Comparison of ENCODE assay signal across 18 mouse cellular contexts in the genomic region with DNA sequence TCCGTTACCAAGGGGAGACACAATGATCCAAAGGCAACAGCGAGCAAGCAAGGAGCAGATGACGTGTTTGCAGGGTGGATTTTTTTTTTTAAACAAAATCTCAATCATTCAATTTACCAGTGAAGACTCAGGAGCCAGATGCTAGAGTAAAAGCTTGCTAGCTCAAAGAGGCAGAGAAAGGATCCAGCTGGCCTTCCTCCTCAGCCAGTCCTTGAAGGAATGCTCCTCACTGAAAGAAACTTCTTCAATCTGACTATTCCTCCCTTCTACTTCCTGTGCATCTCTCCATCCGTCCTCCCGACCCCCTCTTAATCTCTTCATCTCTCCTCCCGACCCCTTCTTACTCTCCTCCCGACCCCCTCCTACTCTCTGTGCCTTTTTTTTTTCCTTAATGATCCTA. TPM values are rescaled to one million over a fixed set of nuclear protein-coding genes. Genes with fewer than 3 reads are reported as not detected.
DNase-seq lines count a peak whose midpoint lies in the region; ATAC-seq and TF ChIP-seq lines count a peak whose summit lies in the region.
"Had no signal": no experiment of that assay in that cellular context is flagged by ENCODE, and none has a peak within 500 bp of the region (broad histone marks: within the 10 kb centered on the region; RNA-seq: fewer than 3 reads in every experiment).

No protein-coding gene starts in this region.

- TF ChIP-seq CTCF in lung, postnatal 0 days (IDR thresholded peaks at IDR 0.05) = no peak

- peak; percentile 21 to 29 for DNase-seq in heart, postnatal 10 days
- DNase-seq in heart, postnatal 4 days = no peak
- peak; percentile 40 for DNase-seq in lung, postnatal 0 days (ENCODE audit: low spot score)
- DNase-seq in lung, postnatal 4 days = no peak
- DNase-seq in cerebellum, adult 18-20 months = no peak
- no peak for DNase-seq in cerebellum, adult 11 months
- DNase-seq: adrenal gland, postnatal 10 days; cerebellum, adult 11-12 months; cerebellum, adult 9-11 months; cerebellum, postnatal 36 days; forebrain, postnatal 0 days; gastrocnemius, postnatal 14 days had no signal

- no peaks in the 10 kb centered on the region for H3K27me3 ChIP-seq in lung, postnatal 0 days (replicated peaks; ENCODE audit: insufficient read depth, low read length)
- no peaks in the 10 kb centered on the region for H3K27me3 ChIP-seq in stomach, embryonic 14.5 days (ENCODE audit: control insufficient read depth, insufficient read depth, low read length)
- H3K27me3 ChIP-seq: forebrain, embryonic 13.5 days; heart, embryonic 12.5 days; hindbrain, embryonic 13.5 days had no signal

- no peaks in the 10 kb centered on the region for H3K9me3 ChIP-seq in lung, postnatal 0 days (ENCODE audit: low read length)
- no peaks in the 10 kb centered on the region for H3K9me3 ChIP-seq in stomach, embryonic 14.5 days (ENCODE audit: control insufficient read depth, low read depth, low read length)
- H3K9me3 ChIP-seq: embryonic facial prominence, embryonic 10.5 days; forebrain, embryonic 13.5 days; heart, embryonic 12.5 days; hindbrain, embryonic 13.5 days had no signal

- H3K4me2 ChIP-seq in lung, postnatal 0 days (replicated peaks; ENCODE audit: low read depth, low read length) = no peak overlapping the region
- no peak overlapping the region for H3K4me2 ChIP-seq in stomach, embryonic 14.5 days (replicated peaks; ENCODE audit: low read depth, low read length)
- H3K4me2 ChIP-seq: forebrain, embryonic 13.5 days; heart, embryonic 12.5 days; hindbrain, embryonic 13.5 days had no signal

- 0 out of 2 replicates have a peak, but pooled peaks have one; percentile 47 for ATAC-seq in lung, postnatal 0 days
- no peak for ATAC-seq in stomach, embryonic 14.5 days (ENCODE audit: insufficient number of reproducible peaks, insufficient read depth, low FRiP score, low read depth)
- ATAC-seq: forebrain, embryonic 13.5 days; forebrain, postnatal 0 days had no signal

- no peak overlapping the region for H3K4me3 ChIP-seq in lung, postnatal 0 days (ENCODE audit: low read depth, low read length)
- H3K4me3 ChIP-seq in stomach, embryonic 14.5 days (ENCODE audit: low read depth, low read length) = no peak overlapping the region
- H3K4me3 ChIP-seq: embryonic facial prominence, embryonic 10.5 days; forebrain, embryonic 13.5 days; heart, embryonic 12.5 days; hindbrain, embryonic 13.5 days had no signal

- intact Hi-C loops in heart, postnatal 10 days (cut with DNase I) = no loop called here

- no peaks in the 10 kb centered on the region for H3K36me3 ChIP-seq in lung, postnatal 0 days (ENCODE audit: insufficient read depth, low read length)
- no peaks in the 10 kb centered on the region for H3K36me3 ChIP-seq in stomach, embryonic 14.5 days (ENCODE audit: control insufficient read depth, insufficient read depth, low read length)
- H3K36me3 ChIP-seq: embryonic facial prominence, embryonic 10.5 days; heart, embryonic 12.5 days; hindbrain, embryonic 13.5 days had no signal

- H3K9ac ChIP-seq in lung, postnatal 0 days (replicated peaks; ENCODE audit: low read depth) = no peak overlapping the region
- H3K9ac ChIP-seq in stomach, embryonic 14.5 days (replicated peaks; ENCODE audit: low read depth, low read length) = no peak overlapping the region
- H3K9ac ChIP-seq: forebrain, embryonic 13.5 days; forebrain, postnatal 0 days; heart, embryonic 12.5 days; hindbrain, embryonic 13.5 days had no signal

- no peaks in the 10 kb centered on the region for H3K4me1 ChIP-seq in lung, postnatal 0 days (ENCODE audit: insufficient read depth, low read depth, low read length)
- no peaks in the 10 kb centered on the region for H3K4me1 ChIP-seq in stomach, embryonic 14.5 days (ENCODE audit: control insufficient read depth, insufficient read depth, low read length)
- H3K4me1 ChIP-seq: embryonic facial prominence, embryonic 10.5 days; forebrain, embryonic 13.5 days; hindbrain, embryonic 13.5 days had no signal

- WGBS in lung, postnatal 0 days = 30% methylated on average over 7 of the region's 7 CpGs
- WGBS in stomach, embryonic 14.5 days = 26% methylated on average over 7 of the region's 7 CpGs

- H3K27ac ChIP-seq in lung, postnatal 0 days (ENCODE audit: low read length) = no peak overlapping the region
- H3K27ac ChIP-seq in stomach, embryonic 14.5 days (ENCODE audit: low read length) = peak overlapping the region; percentile 41; the same call in 1 of the 2 replicates
- H3K27ac ChIP-seq: embryonic facial prominence, embryonic 10.5 days; forebrain, embryonic 13.5 days; hindbrain, embryonic 13.5 days had no signal

- no peak for TF ChIP-seq EP300 in lung, postnatal 0 days (IDR thresholded peaks at IDR 0.05)

RNA-seq across cellular contexts. Expression of a gene that starts 20.9 kb away (rescaled TPM):
- 10 to 100 TPM; 81.0 to 83.0 TPM for total RNA-seq in heart, postnatal 10 days (2021)
- total RNA-seq in heart, postnatal 4 days (2021) = 10 to 100 TPM; 78.5 to 83.2 TPM
- polyA plus RNA-seq in lung, postnatal 0 days (2015; fragmentation: Nextera tagmentation; extraction: Ambion mirVana) = 53.6 and 56.0 TPM in 2 replicates
- polyA plus RNA-seq in stomach, embryonic 14.5 days (2014; fragmentation: Nextera tagmentation; extraction: Ambion mirVana) = 24.3 and 26.3 TPM in 2 replicates
- total RNA-seq: MEL had no signal

RNA-seq across cellular contexts. Expression of a gene that starts 54.9 kb away (rescaled TPM):
- 10 to 100 TPM; 17.9 to 19.9 TPM for total RNA-seq in heart, postnatal 10 days (2021)
- 10 to 100 TPM; 22.3 to 24.0 TPM for total RNA-seq in heart, postnatal 4 days (2021)
- 104 and 116 TPM in 2 replicates for polyA plus RNA-seq in lung, postnatal 0 days (2015; fragmentation: Nextera tagmentation; extraction: Ambion mirVana)
- 89.5 and 93.2 TPM in 2 replicates for polyA plus RNA-seq in stomach, embryonic 14.5 days (2014; fragmentation: Nextera tagmentation; extraction: Ambion mirVana)

Comparison
In these comparisons a context has a peak if more than half of its experiments do, and no peak if none do; other contexts are left out.
1. DNase-seq: peak in heart, postnatal 10 days (2 of 2) and lung, postnatal 0 days (single experiment); none in heart, postnatal 4 days (single experiment), lung, postnatal 4 days (0 of 2), cerebellum, adult 18-20 months (0 of 2) and cerebellum, adult 11 months (single experiment).